Mouse (Mus musculus): Measurements from ENCODE around the gene Klf8. TPM values are rescaled to one million over a fixed set of nuclear protein-coding genes. Genes with fewer than 3 reads are reported as not detected.
"Not testable (repeated sequence)": the region's sequence is repeated elsewhere in the genome, so short reads cannot be mapped to it uniquely, and the experiment has no call there.

Klf8 gene
- polyA plus RNA-seq, 1 experiment, result 2.5 TPM

- Histone ChIP-seq H3K4me1 (ENCODE audit: control insufficient read depth, insufficient read depth, low read length) (no peaks in the 10 kb centered on the region), H3K4me3 (ENCODE audit: insufficient read depth, low read length) (no peak overlapping the region), H3K27ac (ENCODE audit: insufficient read depth, low read length) (no peak overlapping the region)
- TF ChIP-seq POLR2A (IDR thresholded peaks at IDR 0.05; ENCODE audit: extremely low read depth, insufficient read depth, low read length), result no peak
- TF ChIP-seq CTCF (IDR thresholded peaks at IDR 0.05; ENCODE audit: extremely low read depth, insufficient read depth, low read length), result no peak
Observed at GRCm38 (mm10) chrX:153323105-153323504, 85.8 kb downstream of the Klf8 start.

- not testable (repeated sequence) for H3K27ac ChIP-seq (ENCODE audit: insufficient read depth, low read length); H3K4me1 ChIP-seq (ENCODE audit: control insufficient read depth, insufficient read depth, low read length)
Observed at GRCm38 (mm10) chrX:153334140-153334539, 96.9 kb downstream of the Klf8 start.

GRCm38 (mm10) chrX:153359331-153360215, 122.3 kb downstream of the Klf8 start:
- TF ChIP-seq CTCF (IDR thresholded peaks at IDR 0.05; ENCODE audit: extremely low read depth, insufficient read depth, low read length) (no peak), POLR2A (IDR thresholded peaks at IDR 0.05; ENCODE audit: extremely low read depth, insufficient read depth, low read length) (no peak)
- Histone ChIP-seq H3K27ac (ENCODE audit: insufficient read depth, low read length) (peak overlapping the region; percentile 33; the same call in 1 of the 2 replicates), H3K4me3 (ENCODE audit: insufficient read depth, low read length) (peak overlapping the region; percentile 71), H3K4me1 (ENCODE audit: control insufficient read depth, insufficient read depth, low read length) (no peaks in the 10 kb centered on the region)

More at GRCm38 (mm10) chrX:153334140-153334539, 96.9 kb downstream of the Klf8 start:
- H3K4me3 ChIP-seq (ENCODE audit: insufficient read depth, low read length), result not testable (repeated sequence)

- Histone ChIP-seq H3K4me1 (ENCODE audit: control insufficient read depth, insufficient read depth, low read length) (no peaks in the 10 kb centered on the region), H3K4me3 (ENCODE audit: insufficient read depth, low read length) (peak overlapping the region; percentile 71), H3K27ac (ENCODE audit: insufficient read depth, low read length) (peak overlapping the region; percentile 33; the same call in 1 of the 2 replicates)
- no peak for TF ChIP-seq CTCF (IDR thresholded peaks at IDR 0.05; ENCODE audit: extremely low read depth, insufficient read depth, low read length)
- no peak for TF ChIP-seq POLR2A (IDR thresholded peaks at IDR 0.05; ENCODE audit: extremely low read depth, insufficient read depth, low read length)
Observed at GRCm38 (mm10) chrX:153360216-153360590, 122.9 kb downstream of the Klf8 start.

- Histone ChIP-seq H3K4me3 (ENCODE audit: insufficient read depth, low read length) (peak overlapping the region; percentile 71), H3K4me1 (ENCODE audit: control insufficient read depth, insufficient read depth, low read length) (no peaks in the 10 kb centered on the region), H3K27ac (ENCODE audit: insufficient read depth, low read length) (no peak overlapping the region)
- TF ChIP-seq POLR2A (IDR thresholded peaks at IDR 0.05; ENCODE audit: extremely low read depth, insufficient read depth, low read length), result no peak
- no peak for TF ChIP-seq CTCF (IDR thresholded peaks at IDR 0.05; ENCODE audit: extremely low read depth, insufficient read depth, low read length)
Observed at GRCm38 (mm10) chrX:153360666-153361269, 123.5 kb downstream of the Klf8 start.

- Histone ChIP-seq H3K27ac (ENCODE audit: insufficient read depth, low read length) (no peak overlapping the region), H3K4me3 (ENCODE audit: insufficient read depth, low read length) (no peak overlapping the region), H3K4me1 (ENCODE audit: control insufficient read depth, insufficient read depth, low read length) (no peaks in the 10 kb centered on the region)
- TF ChIP-seq CTCF (IDR thresholded peaks at IDR 0.05; ENCODE audit: extremely low read depth, insufficient read depth, low read length), result peak; percentile 69
- no peak for TF ChIP-seq POLR2A (IDR thresholded peaks at IDR 0.05; ENCODE audit: extremely low read depth, insufficient read depth, low read length)
Observed at GRCm38 (mm10) chrX:153366754-153367153, 129.5 kb downstream of the Klf8 start.

GRCm38 (mm10) chrX:153369780-153370179, 132.5 kb downstream of the Klf8 start:
- Histone ChIP-seq H3K4me3 (ENCODE audit: insufficient read depth, low read length) (no peak overlapping the region), H3K27ac (ENCODE audit: insufficient read depth, low read length) (no peak overlapping the region), H3K4me1 (ENCODE audit: control insufficient read depth, insufficient read depth, low read length) (no peaks in the 10 kb centered on the region)
- TF ChIP-seq POLR2A (IDR thresholded peaks at IDR 0.05; ENCODE audit: extremely low read depth, insufficient read depth, low read length), result no peak
- TF ChIP-seq CTCF (IDR thresholded peaks at IDR 0.05; ENCODE audit: extremely low read depth, insufficient read depth, low read length), result no peak

- H3K4me1 ChIP-seq (ENCODE audit: control insufficient read depth, insufficient read depth, low read length), result no peaks in the 10 kb centered on the region; the same call in 1 of the 2 replicates
- TF ChIP-seq POLR2A (IDR thresholded peaks at IDR 0.05; ENCODE audit: extremely low read depth, insufficient read depth, low read length) (no peak), CTCF (IDR thresholded peaks at IDR 0.05; ENCODE audit: extremely low read depth, insufficient read depth, low read length) (no peak)
- H3K27ac ChIP-seq (ENCODE audit: insufficient read depth, low read length), result no peak overlapping the region
Observed at GRCm38 (mm10) chrX:153375105-153375504, 137.8 kb downstream of the Klf8 start.

GRCm38 (mm10) chrX:153381753-153382152, 144.5 kb downstream of the Klf8 start:
- TF ChIP-seq CTCF (IDR thresholded peaks at IDR 0.05; ENCODE audit: extremely low read depth, insufficient read depth, low read length) (no peak), POLR2A (IDR thresholded peaks at IDR 0.05; ENCODE audit: extremely low read depth, insufficient read depth, low read length) (no peak)
- H3K4me1 ChIP-seq (ENCODE audit: control insufficient read depth, insufficient read depth, low read length), result no peaks in the 10 kb centered on the region

More at GRCm38 (mm10) chrX:153375105-153375504, 137.8 kb downstream of the Klf8 start:
- H3K4me3 ChIP-seq (ENCODE audit: insufficient read depth, low read length), result no peak overlapping the region

GRCm38 (mm10) chrX:153389291-153389690, 152.0 kb downstream of the Klf8 start:
- Histone ChIP-seq H3K27ac (ENCODE audit: insufficient read depth, low read length) (no peak overlapping the region), H3K4me1 (ENCODE audit: control insufficient read depth, insufficient read depth, low read length) (no peaks in the 10 kb centered on the region), H3K4me3 (ENCODE audit: insufficient read depth, low read length) (no peak overlapping the region)
- peak; percentile 33; the same call in 1 of the 2 replicates for TF ChIP-seq CTCF (IDR thresholded peaks at IDR 0.05; ENCODE audit: extremely low read depth, insufficient read depth, low read length)
- no peak for TF ChIP-seq POLR2A (IDR thresholded peaks at IDR 0.05; ENCODE audit: extremely low read depth, insufficient read depth, low read length)

More at GRCm38 (mm10) chrX:153381753-153382152, 144.5 kb downstream of the Klf8 start:
- no peak overlapping the region for H3K27ac ChIP-seq (ENCODE audit: insufficient read depth, low read length)
- no peak overlapping the region for H3K4me3 ChIP-seq (ENCODE audit: insufficient read depth, low read length)
